Mouse (Mus musculus): ENCODE measurements around the gene Scgb2b2.

Gene Scgb2b2

DNA sequence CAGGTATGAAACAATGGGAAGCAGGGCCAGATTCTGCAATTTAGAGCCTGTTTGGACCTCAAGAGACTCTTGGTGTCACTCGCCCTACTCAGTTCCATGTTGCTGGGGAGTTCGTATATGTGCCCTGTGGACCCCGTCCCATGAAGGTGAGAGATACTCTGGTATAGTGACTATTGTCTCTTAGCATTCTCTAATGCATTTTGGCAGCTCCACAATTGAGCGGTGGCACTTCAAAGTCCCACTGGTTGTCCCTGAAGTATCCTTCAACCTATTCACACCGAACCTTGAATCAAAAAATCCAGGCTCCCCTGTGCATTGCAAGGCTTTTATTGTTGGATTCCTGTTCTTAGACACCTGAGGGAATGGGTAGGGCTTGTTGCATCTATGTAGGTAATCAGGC, at the start of gene Scgb2b2:
Scgb2b2 (plus strand) TSS at position 301 of the 400 bp plus-strand sequence.
- DNase-seq (ENCODE audit: low read depth in 1 of 2, low spot score in 2 of 2), result no peak

- no peak for DNase-seq (ENCODE audit: low read depth in 1 of 2, low spot score in 2 of 2)
Measured at GRCm38 (mm10) chr7:31291721-31292120, 1.4 kb downstream of the Scgb2b2 start, which contains the start of gene Scgb1b2. Scgb1b2 (minus strand) TSS chr7:31291821.

All from monocyte, adult 2 months (primary cell).